Mouse (Mus musculus) G1E (cell line): ENCODE data around the gene Plxnc1.

Source experiments
- CTCF ChIP-seq: IDR thresholded peaks from 2 replicates; pipeline ENCODE4 v1.5.1; 2012; ENCODE audit warnings: low read depth, low read length, inconsistent platforms, mixed read lengths
- GATA1 ChIP-seq: IDR thresholded peaks from 2 replicates; pipeline ENCODE4 v1.6.1; 2012; ENCODE audit warnings: borderline replicate concordance, low read length, inconsistent platforms, mixed read lengths
- POLR2AphosphoS5 ChIP-seq: IDR thresholded peaks from 2 replicates; pipeline ENCODE4 v1.6.1; 2012; ENCODE audit warnings: low read depth, low read length, inconsistent platforms; ENCODE audit not compliant: insufficient replicate concordance
- TAL1 ChIP-seq: conservative IDR thresholded peaks from 2 replicates; pipeline ENCODE4 v1.6.1; 2012; ENCODE audit warnings: low read depth, low read length, inconsistent platforms, mixed read lengths

GRCm38 (mm10) chr10:94958311-94958710, 13.7 kb upstream of the Plxnc1 start:
- TF ChIP-seq TAL1, result no peak
- TF ChIP-seq CTCF, result peak; percentile 85
- no peak for TF ChIP-seq GATA1
- TF ChIP-seq POLR2AphosphoS5, result no peak
